Mouse (Mus musculus): ENCODE results near the gene Rasgrp1. TPM values are rescaled to one million over a fixed set of nuclear protein-coding genes. Genes with fewer than 3 reads are reported as not detected.

The Rasgrp1 gene
- 3.5 and 5.1 TPM in 2 replicates for polyA plus RNA-seq (2014; fragmentation: Nextera tagmentation; extraction: Ambion mirVana)

DNA sequence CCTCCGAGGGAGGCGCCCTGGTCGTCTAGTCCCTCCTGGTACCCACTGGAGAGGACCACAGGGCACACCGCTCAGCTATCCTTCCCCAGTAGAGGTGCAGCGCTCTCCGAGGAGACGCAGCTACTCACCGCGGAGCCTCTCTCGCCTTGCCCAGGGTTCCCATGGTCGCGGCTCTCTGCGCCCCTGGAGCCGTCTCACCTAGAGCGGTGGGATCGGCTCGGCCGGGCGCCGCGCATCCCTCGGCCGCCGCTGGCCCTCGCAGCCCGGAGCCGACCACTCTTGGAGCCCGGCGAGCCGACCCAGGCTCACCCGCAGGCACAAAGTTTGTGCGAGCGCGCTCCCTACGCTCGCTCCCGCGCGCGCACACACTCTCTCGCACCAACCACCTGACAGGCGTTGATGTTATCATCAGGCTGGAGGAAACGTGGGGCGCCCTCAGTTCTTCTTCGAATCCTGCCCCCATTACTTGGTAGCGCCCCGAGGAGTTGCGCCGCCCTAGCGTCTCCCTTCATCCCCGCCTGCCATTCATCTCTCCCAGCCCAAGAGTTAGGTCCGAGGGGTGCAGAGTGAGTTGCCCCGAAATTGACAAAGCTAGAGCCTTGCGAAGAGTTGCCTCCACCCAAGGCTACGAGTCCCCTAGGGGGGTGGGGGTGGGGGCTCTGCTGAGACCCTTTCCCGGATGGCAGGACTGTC is at the start of gene Rasgrp1:
Rasgrp1 (minus strand) TSS at position 455 of the 693 bp plus-strand sequence.
- Histone ChIP-seq H3K4me2 (ENCODE audit: low read length) (peak within 1 kb of the TSS; percentile 96), H3K4me3 (ENCODE audit: low read depth, low read length) (peak within 1 kb of the TSS; percentile 52), H3K9ac (ENCODE audit: low read length) (peak within 1 kb of the TSS; percentile 66), H3K36me3 (ENCODE audit: control insufficient read depth, insufficient read depth, low read length) (no peaks in the 10 kb centered on the region), H3K27me3 (replicated peaks; ENCODE audit: control insufficient read depth, insufficient read depth, low read length) (no peaks in the 10 kb centered on the region), H3K27ac (ENCODE audit: low read depth, low read length) (no peak within 1 kb of the TSS), H3K4me1 (ENCODE audit: control insufficient read depth, insufficient read depth, low read length) (peaks cover 4% of the 10 kb centered on the region; the same call in 1 of the 2 replicates), H3K9me3 (replicated peaks; ENCODE audit: control insufficient read depth, low read length) (no peaks in the 10 kb centered on the region)
- under 1% methylated on average over 56 of the region's 56 CpGs for WGBS
- DNase-seq (ENCODE audit: low spot score) (peak; percentile 33), ATAC-seq (peak; percentile 80)

DNA sequence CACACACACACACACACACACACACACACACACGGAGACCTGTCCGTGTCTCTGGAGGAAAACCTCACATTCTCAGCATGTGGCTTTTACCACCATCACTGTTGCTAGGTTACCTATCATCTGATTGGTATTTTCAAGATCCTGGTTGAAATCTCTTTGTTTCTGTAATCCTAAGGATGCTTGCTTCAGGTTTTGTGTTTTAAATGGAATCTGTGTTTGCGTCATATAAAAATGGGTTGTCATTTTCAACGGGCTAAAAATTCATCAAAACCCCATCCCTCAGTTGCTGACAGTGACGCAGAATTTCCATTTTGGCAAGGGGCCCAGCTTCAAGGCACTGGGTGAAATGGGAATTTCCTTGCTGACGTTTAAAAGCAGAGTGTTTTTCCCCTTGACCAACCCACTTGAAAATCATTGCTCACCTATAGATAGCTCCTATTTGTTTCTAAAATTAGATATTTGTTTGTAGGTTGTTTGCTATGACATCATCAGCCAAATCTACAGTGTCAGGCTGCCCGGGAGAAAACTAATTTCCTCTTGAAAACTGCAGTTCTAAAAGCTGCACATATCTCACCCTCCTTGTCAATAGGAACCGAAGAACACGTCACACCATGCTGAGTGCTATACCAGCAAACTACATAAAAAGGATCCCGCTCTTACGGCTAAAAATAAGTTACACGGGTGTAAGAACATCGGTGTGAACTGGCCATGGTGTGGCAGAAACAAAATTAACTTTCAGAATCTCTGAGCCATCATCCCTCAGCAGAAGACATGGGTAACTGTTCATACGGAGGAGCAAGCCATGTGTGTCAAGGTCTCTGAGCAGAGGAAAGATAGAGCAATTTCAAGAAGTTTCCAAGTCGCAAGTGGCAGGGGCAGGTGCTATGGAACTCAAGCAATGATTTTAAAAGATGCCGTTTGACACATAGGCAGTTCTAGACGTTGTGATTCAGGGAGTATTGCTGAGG is 47.4 kb upstream of the Rasgrp1 start:
- Histone ChIP-seq H3K27me3 (replicated peaks; ENCODE audit: control insufficient read depth, insufficient read depth, low read length) (no peaks in the 10 kb centered on the region), H3K27ac (ENCODE audit: low read depth, low read length) (0 out of 2 replicates have a peak overlapping the region, but pooled peaks have one; percentile 21), H3K4me3 (ENCODE audit: low read depth, low read length) (no peak overlapping the region), H3K9ac (ENCODE audit: low read length) (no peak overlapping the region), H3K9me3 (replicated peaks; ENCODE audit: control insufficient read depth, low read length) (no peaks in the 10 kb centered on the region), H3K4me2 (ENCODE audit: low read length) (no peak overlapping the region), H3K4me1 (ENCODE audit: control insufficient read depth, insufficient read depth, low read length) (no peaks in the 10 kb centered on the region), H3K36me3 (ENCODE audit: control insufficient read depth, insufficient read depth, low read length) (no peaks in the 10 kb centered on the region)
- DNase-seq (ENCODE audit: low spot score) (peak; percentile 73), ATAC-seq (peak; percentile 60; the same call in 1 of the 2 replicates)
- 66% methylated on average over 17 of the region's 17 CpGs for WGBS

DNA sequence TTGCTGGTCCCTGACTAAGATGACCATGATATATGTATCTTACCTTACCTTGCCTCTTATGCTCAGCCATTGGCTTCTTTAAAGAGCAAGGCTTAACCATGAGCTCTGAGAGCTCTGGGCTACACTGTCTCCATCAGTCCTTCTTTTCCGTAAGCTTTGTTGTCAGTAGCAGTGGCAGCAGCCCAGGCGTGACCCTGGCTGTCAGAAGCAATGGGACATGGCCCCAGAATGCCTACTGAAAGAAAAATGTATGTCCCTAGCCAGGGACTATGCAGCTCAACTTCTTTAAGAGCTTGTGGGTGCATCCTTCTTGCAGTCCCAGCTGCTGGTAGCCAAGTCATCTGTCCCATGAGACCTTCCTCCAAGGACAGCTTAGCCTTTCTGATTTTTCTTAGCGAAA is 46.7 kb upstream of the Rasgrp1 start:
- Histone ChIP-seq H3K27ac (ENCODE audit: low read depth, low read length) (no peak overlapping the region), H3K27me3 (replicated peaks; ENCODE audit: control insufficient read depth, insufficient read depth, low read length) (no peaks in the 10 kb centered on the region), H3K4me1 (ENCODE audit: control insufficient read depth, insufficient read depth, low read length) (no peaks in the 10 kb centered on the region), H3K4me3 (ENCODE audit: low read depth, low read length) (no peak overlapping the region), H3K9me3 (replicated peaks; ENCODE audit: control insufficient read depth, low read length) (no peaks in the 10 kb centered on the region), H3K4me2 (ENCODE audit: low read length) (no peak overlapping the region), H3K9ac (ENCODE audit: low read length) (no peak overlapping the region), H3K36me3 (ENCODE audit: control insufficient read depth, insufficient read depth, low read length) (no peaks in the 10 kb centered on the region)
- ATAC-seq (peak; percentile 52; the same call in 1 of the 2 replicates), DNase-seq (ENCODE audit: low spot score) (no peak)
- WGBS, result 88% methylated on average over 3 of the region's 3 CpGs

DNA sequence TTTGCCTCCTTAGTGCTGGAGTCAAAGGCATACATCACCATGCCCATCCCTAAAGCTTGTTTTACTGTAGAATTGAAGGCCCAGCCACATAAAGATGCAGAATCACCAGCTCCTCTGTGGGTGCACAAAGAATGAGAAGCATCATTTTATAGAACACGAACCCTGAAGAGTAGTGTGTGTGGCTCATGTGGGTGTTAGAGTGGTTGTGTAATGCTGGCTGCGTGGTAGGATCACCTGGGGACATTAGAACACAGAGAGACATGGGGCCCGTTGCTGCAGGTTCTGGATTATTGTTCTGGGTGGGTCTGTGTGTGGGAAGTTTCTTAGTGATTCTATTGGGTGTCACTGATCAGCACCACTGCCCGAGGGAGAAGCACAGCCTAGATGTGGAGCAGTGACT is 45.3 kb upstream of the Rasgrp1 start:
- H3K4me2 ChIP-seq (ENCODE audit: low read length), result no peak overlapping the region
- DNase-seq (ENCODE audit: low spot score), result no peak
- H3K36me3 ChIP-seq (ENCODE audit: control insufficient read depth, insufficient read depth, low read length), result no peaks in the 10 kb centered on the region
- WGBS, result 90% methylated on average over 4 of the region's 4 CpGs
- H3K4me1 ChIP-seq (ENCODE audit: control insufficient read depth, insufficient read depth, low read length), result no peaks in the 10 kb centered on the region
- H3K4me3 ChIP-seq (ENCODE audit: low read depth, low read length), result no peak overlapping the region
- no peak overlapping the region for H3K9ac ChIP-seq (ENCODE audit: low read length)
- no peaks in the 10 kb centered on the region for H3K9me3 ChIP-seq (replicated peaks; ENCODE audit: control insufficient read depth, low read length)
- no peak for ATAC-seq
- no peaks in the 10 kb centered on the region for H3K27me3 ChIP-seq (replicated peaks; ENCODE audit: control insufficient read depth, insufficient read depth, low read length)
- no peak overlapping the region for H3K27ac ChIP-seq (ENCODE audit: low read depth, low read length)

DNA sequence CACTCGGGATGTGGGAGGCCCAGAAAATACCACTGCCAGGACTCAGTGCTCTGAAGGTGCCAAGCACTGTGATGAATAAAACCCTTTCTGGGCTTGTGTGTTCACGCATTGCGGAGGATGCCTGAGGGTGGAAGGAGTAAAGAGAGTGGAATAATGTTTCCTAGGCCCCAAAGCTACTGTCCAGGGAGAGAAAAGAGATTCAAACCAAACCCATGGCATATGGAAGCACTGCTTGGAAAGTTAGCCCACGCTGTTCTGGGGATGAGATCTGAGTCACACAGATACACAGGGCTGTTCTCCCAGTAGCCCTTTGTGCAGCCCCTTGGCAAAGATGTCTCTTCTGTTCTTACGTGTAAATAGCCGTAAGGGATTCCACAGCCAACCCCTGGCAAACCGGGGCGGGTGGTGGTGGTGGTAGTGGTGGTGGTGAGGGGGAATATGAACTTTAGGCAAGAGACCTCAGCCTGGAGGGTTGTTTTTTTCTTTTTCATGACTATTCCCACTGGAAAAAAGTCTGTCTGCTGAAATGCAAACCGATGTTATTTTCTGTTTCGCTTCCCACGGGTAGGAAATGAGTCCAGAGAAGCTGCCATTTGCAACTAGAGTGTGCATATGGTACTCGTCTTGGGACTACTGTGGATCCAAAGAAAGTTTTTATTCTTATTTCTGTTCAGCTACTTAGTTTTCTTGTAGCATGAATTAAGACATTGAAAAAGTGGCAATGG is 44.3 kb upstream of the Rasgrp1 start:
- ATAC-seq (no peak), DNase-seq (ENCODE audit: low spot score) (no peak)
- Histone ChIP-seq H3K27me3 (replicated peaks; ENCODE audit: control insufficient read depth, insufficient read depth, low read length) (no peaks in the 10 kb centered on the region), H3K36me3 (ENCODE audit: control insufficient read depth, insufficient read depth, low read length) (no peaks in the 10 kb centered on the region), H3K4me2 (ENCODE audit: low read length) (no peak overlapping the region), H3K4me1 (ENCODE audit: control insufficient read depth, insufficient read depth, low read length) (no peaks in the 10 kb centered on the region), H3K9me3 (replicated peaks; ENCODE audit: control insufficient read depth, low read length) (no peaks in the 10 kb centered on the region), H3K9ac (ENCODE audit: low read length) (no peak overlapping the region), H3K27ac (ENCODE audit: low read depth, low read length) (no peak overlapping the region), H3K4me3 (ENCODE audit: low read depth, low read length) (no peak overlapping the region)
- WGBS, result 85% methylated on average over 12 of the region's 12 CpGs

DNA sequence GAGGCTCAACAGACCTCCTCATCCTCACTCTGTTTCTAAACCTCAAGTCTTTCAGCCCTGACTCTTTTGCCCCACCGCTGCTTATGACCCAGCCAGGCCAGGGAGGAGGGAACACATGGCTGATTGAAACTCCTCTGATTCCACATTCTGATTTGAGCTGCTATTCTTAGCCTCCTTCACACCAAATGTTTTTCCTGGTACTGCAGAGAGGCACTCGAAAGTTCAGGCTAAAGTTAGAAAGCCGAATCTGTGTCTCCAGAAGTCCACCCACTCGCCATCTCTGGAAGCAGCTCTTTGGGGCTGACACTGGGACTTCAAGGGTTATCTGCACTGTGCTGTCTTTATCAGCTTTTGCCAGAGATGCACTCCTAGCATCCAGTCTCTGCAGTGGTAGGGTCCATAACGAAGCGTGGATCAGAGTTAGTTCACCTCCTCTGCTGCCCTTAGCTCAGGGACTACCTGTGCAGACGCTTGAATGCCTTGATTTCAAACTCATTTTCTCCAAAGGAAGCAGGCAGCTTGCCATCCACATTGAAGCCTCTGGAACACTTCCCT is 43.3 kb upstream of the Rasgrp1 start:
- DNase-seq (ENCODE audit: low spot score), result no peak
- Histone ChIP-seq H3K4me3 (ENCODE audit: low read depth, low read length) (no peak overlapping the region), H3K27me3 (replicated peaks; ENCODE audit: control insufficient read depth, insufficient read depth, low read length) (no peaks in the 10 kb centered on the region), H3K36me3 (ENCODE audit: control insufficient read depth, insufficient read depth, low read length) (no peaks in the 10 kb centered on the region), H3K4me2 (ENCODE audit: low read length) (no peak overlapping the region), H3K27ac (ENCODE audit: low read depth, low read length) (no peak overlapping the region), H3K9ac (ENCODE audit: low read length) (no peak overlapping the region), H3K4me1 (ENCODE audit: control insufficient read depth, insufficient read depth, low read length) (0 out of 2 replicates have a peak, but pooled peaks cover 2% of the 10 kb centered on the region), H3K9me3 (replicated peaks; ENCODE audit: control insufficient read depth, low read length) (no peaks in the 10 kb centered on the region)
- ATAC-seq, result no peak
- WGBS, result 80% methylated on average over 7 of the region's 7 CpGs

DNA sequence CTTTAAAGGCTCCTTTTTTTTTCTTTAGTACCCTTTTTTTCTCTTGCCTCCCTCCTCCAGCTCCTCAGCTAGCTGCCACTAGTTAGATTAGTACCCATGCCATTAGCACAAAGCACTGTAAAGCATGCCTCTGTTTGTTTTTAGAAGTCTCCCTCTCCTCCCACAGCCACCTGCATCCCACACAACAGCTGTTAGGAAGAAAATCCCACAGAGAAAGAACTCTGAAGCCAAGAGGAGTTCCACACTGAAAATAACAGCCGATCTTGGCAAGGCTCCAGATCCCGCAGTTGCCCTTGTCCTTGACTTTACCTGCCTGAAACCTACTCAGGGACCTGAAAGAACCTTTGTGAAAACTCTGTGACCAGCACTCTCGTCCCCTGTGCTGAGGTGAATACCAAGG is 38.5 kb upstream of the Rasgrp1 start:
- no peaks in the 10 kb centered on the region for H3K9me3 ChIP-seq (replicated peaks; ENCODE audit: control insufficient read depth, low read length)
- no peak overlapping the region for H3K4me3 ChIP-seq (ENCODE audit: low read depth, low read length)
- peak; percentile 23; the same call in 1 of the 2 replicates for ATAC-seq
- no peaks in the 10 kb centered on the region for H3K36me3 ChIP-seq (ENCODE audit: control insufficient read depth, insufficient read depth, low read length)
- H3K9ac ChIP-seq (ENCODE audit: low read length), result no peak overlapping the region
- 38% methylated on average over 3 of the region's 3 CpGs for WGBS
- H3K27me3 ChIP-seq (replicated peaks; ENCODE audit: control insufficient read depth, insufficient read depth, low read length), result no peaks in the 10 kb centered on the region
- H3K4me2 ChIP-seq (ENCODE audit: low read length), result no peak overlapping the region
- H3K4me1 ChIP-seq (ENCODE audit: control insufficient read depth, insufficient read depth, low read length), result 0 out of 2 replicates have a peak, but pooled peaks cover 3% of the 10 kb centered on the region
- H3K27ac ChIP-seq (ENCODE audit: low read depth, low read length), result no peak overlapping the region
- DNase-seq (ENCODE audit: low spot score), result peak; percentile 46

DNA sequence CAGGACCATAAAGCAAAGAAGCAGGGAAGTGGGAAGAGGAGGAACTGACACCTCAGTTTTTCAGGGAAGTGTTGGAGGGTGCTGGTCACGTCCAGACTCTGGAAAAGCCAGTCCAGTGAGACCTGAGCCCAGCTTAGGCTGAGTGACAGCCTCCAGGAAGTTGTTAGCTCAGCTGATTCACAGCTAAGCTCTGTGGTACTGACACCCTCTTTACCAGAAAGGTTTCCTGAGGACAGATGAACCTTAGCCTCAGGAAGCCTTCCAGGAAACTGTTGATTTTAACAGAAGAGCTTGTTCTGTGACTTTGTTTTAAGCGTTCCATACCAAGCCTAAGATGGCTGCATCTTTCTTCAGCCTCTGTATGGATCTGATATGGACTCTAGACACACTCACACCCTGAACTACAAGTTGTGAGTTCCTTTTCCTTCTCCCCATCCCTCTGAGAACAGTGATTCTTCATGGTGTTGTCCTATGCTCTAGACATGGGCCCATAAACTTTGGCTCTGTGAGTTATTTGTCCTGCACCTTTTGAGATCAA is 31.6 kb upstream of the Rasgrp1 start:
- H3K9ac ChIP-seq (ENCODE audit: low read length), result no peak overlapping the region
- ATAC-seq (no peak), DNase-seq (ENCODE audit: low spot score) (no peak)
- WGBS, result 70% methylated on average over 2 of the region's 2 CpGs
- H3K4me2 ChIP-seq (ENCODE audit: low read length), result no peak overlapping the region
- H3K36me3 ChIP-seq (ENCODE audit: control insufficient read depth, insufficient read depth, low read length), result no peaks in the 10 kb centered on the region
- H3K4me3 ChIP-seq (ENCODE audit: low read depth, low read length), result no peak overlapping the region
- H3K27ac ChIP-seq (ENCODE audit: low read depth, low read length), result no peak overlapping the region
- H3K27me3 ChIP-seq (replicated peaks; ENCODE audit: control insufficient read depth, insufficient read depth, low read length), result no peaks in the 10 kb centered on the region
- no peaks in the 10 kb centered on the region for H3K4me1 ChIP-seq (ENCODE audit: control insufficient read depth, insufficient read depth, low read length)
- no peaks in the 10 kb centered on the region for H3K9me3 ChIP-seq (replicated peaks; ENCODE audit: control insufficient read depth, low read length)
